Mouse (Mus musculus): ENCODE measurements at regions not wholly inside any gene's neighbourhood (a gene's known extent, or its start where the extent isn't known, plus 50 kb on each side); places are given as distances from the start of the nearest gene placed in this dataset.

DNA sequence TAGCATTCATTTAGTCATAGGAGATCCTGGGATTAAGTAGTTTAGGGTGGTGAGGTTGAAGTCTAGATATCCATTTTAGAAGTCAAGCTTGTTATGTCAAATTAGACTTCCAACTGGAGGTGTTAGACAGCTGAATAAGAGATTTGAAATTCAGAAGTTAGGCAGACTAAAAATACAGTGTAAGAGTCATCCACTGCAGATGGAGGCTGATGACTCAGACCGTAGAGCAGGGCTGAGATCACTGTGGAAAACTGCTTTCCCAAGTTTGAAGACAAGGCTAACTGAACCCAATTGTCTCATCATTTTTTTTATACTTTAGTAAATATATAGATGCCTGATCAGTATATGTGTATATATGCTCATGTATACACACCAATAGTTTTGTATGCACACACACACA lies 738.8 kb upstream of the Nrsn1 start:
- no peak for TF ChIP-seq EP300 (IDR thresholded peaks at IDR 0.05; ENCODE audit: insufficient read depth, low read depth, low read length)
- no peak for TF ChIP-seq CTCF (IDR thresholded peaks at IDR 0.05)
